Mouse (Mus musculus): Measurements from ENCODE around the gene Unc13a.
A peak's percentile ranks its signal among the peaks of the same experiment; 100 is the strongest.
"Not testable (repeated sequence)": the region's sequence is repeated elsewhere in the genome, so short reads cannot be mapped to it uniquely, and the experiment has no call there.

Unc13a gene

GRCm38 (mm10) chr8:71671549-71671965, at the start of gene Unc13a:
TSS of gene Unc13a (minus strand) at chr8:71671757.
- peak; percentile 94 for DNase-seq

DNA sequence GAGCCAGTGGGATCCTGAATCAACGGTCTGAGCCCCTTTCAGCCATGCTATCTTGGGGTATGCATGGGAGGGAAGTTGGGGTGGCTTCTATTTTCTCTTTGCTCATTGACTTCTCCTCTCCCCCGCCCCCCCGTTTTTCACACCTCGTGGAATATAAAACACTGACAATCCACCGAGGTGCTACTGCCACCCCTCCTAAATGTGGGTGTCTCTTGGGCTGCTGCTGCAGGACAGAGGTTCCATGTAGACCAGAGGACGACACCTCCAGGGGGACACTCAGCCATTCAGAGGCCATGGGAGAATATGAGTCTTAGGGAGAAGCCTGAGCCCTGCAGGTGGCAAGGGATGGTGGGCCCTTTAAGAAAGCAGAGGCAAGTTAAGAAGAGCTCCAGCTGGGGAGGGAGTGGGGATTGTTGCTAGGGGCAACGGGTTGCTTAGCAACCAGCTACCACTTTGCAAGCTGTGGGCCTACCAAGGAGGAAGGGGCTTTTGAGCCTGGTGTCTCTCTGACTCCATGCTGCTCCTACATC, 48.4 kb upstream of the Unc13a start:
- DNase-seq, result no peak

GRCm38 (mm10) chr8:71719218-71719617, 47.7 kb upstream of the Unc13a start:
- DNase-seq, result no peak

DNA sequence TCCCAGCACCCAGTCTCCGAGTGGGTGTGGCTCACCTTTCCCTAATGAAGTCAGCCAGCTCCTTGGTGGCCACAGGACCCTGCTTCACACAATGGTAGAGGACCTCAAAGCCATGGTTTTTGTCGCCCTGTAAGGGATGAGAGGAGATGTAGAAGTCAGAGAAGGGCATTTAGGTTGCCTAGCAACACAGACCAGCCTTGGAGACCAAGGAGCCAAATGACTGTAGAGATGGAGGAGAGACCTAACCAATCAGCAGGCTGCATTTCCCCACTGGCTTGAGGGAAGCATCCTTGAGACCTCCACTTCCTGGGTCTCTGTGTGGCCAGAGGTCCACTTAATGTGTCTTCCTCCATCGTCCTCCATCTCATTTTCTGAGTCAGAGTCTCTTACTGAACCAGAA, 46.7 kb upstream of the Unc13a start:
- DNase-seq, result no peak

GRCm38 (mm10) chr8:71717096-71717495, 45.5 kb upstream of the Unc13a start:
- DNase-seq, result no peak

- no peak for DNase-seq
Observed at GRCm38 (mm10) chr8:71716561-71717053, 45.0 kb upstream of the Unc13a start.

GRCm38 (mm10) chr8:71715531-71715930, 44.0 kb upstream of the Unc13a start:
- DNase-seq, result no peak

DNA sequence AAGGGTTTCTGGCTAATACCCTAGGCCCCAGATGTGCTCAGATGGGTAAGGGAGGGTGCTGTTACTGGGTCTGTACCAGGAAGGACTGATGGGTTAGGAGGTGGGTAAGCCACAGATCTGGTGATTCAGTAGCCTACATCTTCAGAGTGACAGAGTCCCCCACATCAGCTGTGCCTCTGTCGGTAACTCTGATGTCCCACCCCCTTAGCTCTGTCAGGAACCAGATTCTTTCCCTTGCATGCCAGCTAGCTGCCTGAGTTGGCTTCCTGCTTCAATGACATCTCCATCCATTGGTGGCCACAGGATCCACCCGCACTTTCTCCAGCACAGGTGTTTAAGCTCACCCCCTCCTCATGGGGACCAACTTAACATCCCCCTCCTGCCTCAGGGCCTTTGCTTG, 40.0 kb upstream of the Unc13a start:
- no peak for DNase-seq

- DNase-seq, result peak; percentile 89
Observed at GRCm38 (mm10) chr8:71709800-71710446, 38.4 kb upstream of the Unc13a start.

DNA sequence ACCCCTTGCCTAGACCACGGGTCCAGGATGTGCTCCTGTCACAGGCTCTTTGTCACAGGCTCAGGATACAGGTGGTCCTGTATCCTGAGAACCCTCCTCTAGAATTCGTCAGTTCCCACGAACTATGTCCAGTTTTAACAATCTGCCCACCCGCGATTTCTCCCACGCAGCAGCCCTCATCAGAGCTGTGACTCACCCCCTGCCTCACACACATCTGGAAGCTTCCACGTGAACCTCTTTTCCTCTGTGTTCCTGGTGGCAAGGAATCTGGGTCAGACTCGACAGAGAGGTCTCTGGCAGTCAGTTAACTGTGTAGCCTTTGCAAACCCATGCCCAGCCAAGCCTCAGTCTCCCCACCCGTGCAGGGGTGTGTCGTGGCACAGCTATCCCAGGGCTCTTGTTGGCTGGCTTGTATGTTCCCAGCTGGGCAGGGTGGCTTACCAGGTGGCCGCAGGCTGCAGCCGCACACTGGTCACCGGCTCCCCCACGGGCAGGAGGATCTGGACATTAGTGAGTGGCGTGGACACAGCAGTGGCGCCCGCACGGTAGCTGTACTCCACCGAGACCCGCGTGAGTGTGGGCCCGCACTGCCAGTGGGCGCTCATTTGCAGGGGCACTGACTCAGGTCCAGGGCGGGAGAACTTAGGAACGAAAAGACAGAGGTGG, 37.7 kb upstream of the Unc13a start:
- no peak for DNase-seq

DNA sequence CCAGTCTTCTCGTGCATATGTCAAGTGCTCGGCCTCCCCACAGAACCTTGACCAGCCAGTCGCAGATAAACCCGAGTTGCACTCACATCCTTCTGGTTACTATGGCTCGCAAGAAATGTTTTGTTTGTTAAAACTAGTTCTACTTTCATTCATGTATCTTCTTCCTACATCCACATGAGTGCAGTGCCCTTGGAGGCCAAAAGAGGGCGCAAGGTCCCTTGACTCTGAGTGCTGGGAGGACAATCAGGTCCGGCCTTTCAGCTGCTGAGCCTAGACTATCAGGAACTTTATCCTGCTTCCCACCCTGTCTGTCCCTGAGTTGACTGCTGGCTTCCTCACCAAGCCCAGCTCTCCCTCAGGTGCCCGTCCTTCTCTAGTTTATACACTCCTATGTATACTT, 36.3 kb upstream of the Unc13a start:
- peak; percentile 48 for DNase-seq

DNA sequence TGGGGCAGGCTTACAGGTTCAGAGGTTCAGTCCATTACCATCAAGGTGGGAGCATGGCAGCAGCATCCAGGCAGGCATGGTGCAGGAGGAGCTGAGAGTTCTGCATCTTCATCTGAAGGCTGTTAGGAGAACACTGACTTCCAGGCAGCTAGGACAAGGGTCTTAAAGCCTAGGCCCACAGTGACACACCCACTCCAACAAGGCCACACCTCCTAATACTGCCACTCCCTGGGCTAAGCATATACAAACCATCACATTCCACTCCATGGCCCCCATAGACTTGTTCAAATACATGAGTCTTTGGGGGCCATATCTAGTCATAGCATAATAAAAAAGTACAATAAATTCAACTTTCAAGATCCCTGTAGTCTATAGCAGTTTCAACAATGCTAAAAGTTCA, 31.8 kb upstream of the Unc13a start:
- not testable (repeated sequence) for DNase-seq

DNA sequence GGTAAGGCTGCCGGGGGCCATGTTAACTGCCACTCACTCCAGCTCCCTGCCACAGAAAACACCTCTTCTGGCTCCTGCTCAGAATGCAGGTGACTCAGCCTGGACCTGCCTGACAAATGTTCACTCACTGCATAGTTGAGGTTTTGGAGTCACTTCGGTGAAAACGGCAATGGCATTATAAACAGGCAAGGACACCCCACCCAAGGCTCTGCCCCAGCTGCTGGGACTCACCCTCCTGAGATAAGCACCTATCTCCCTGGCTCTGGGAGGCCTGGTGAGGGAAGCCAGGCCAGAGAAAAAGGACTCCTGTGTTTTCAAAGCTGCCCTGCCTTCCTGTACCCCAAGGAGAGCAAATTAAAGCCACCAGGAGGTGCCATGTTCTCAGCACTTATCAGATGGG, 31.4 kb upstream of the Unc13a start:
- DNase-seq, result no peak

DNA sequence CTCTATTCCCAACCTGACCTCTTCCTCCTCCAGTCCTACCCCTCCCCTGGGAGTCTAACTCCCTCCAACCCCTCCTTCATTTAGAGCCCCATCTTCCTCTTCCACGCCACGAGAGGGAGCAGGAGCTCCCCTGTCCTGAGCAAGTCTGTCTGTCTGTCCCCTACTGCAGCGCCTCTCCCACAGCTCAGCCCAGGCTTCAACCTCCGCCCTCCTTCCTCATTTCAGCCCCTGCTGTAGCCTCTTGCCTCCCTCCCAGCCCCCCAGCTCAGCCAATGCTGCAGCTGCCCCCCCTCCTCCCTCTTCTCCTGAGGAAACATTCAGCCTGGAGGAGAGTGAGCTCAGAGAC, 30.5 kb upstream of the Unc13a start:
- DNase-seq, result no peak

- no peak for DNase-seq
Observed at GRCm38 (mm10) chr8:71701414-71702086, 30.0 kb upstream of the Unc13a start, which contains the start of gene B3gnt3. TSS of gene B3gnt3 (minus strand) at chr8:71701789.

DNA sequence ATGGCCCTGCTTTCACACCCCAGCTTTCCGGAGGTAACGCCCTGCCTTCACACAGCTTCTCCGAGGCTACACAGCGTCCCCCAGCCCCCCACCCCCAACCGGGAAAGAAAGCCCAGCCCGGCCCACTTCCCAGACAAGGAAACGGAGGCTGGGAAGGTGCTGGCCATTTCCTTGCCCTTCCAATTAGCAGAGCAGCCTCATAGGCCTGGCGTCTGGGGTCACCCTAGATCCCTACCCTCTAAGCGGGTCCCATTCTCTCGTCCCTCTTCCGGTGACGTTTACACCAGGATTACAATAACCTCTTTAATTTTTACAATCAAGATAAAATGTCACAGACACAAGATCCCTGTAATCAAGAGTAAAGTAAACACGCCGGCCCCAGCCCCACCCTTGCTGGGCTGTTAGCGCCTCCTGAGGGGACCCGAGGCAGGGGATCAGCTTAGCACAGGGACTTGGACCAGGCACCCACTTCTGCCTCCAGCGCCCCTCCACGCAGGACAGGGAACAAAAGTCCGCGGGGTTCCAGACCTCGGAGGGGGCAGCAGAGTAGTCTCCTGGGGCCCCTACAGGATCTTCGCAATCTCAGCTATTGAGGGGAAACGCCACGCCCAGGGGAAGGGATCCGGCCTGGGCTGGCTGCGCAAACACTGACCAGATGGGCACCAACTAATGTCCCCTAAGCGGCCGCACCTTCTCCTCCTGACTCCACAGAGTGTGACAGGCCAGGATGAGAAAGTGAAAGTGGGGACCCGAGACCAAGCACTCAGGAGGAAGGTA, 29.1 kb upstream of the Unc13a start:
- DNase-seq, result peak; percentile 50

- not testable (repeated sequence) for DNase-seq
Observed at GRCm38 (mm10) chr8:71695456-71695855, 23.9 kb upstream of the Unc13a start.

DNA sequence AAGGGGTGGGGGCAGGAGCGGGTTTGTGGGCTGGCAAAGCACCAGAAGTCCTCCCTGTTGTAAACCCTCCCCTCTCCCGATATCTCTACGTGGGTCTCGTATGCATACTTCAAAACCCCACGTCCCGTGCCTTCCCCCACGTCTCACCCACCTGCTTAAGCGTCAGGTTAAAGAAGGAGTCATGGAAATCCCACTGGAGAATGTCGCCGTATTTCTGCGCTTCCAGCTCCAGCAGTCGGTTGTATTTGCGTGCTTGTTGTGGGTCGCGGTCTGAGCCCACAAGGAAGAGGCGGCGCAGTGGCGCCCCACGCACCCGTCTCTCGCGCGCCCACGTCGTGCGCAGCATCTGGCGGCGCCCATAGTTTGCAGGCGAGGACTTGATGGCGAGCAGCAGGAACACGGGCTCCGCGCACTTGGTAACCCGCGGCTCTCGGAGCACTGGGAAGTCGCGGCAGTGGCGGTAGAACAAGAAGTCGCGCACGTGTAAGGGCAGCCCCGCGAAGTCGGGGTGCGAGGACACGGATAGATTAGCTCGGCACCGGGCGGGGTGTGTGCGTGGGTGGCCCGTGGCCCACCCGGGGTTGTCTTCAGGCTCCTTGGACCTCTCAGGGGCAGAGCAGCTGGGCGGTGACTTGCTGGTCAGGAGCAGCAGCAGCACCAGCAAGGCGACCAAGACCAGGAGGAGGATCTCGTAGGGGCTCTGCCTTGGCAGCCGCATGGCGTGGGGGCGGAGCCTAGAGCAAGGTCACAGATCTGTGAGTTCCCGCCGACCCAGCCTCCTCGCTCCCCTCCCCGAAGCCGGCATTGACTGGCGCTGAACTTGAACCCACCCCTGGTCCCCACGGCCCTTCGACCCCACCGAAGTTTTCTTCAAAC, 21.8 kb upstream of the Unc13a start:
- DNase-seq, result no peak

- no peak for DNase-seq
Observed at GRCm38 (mm10) chr8:71692509-71692908, 21.0 kb upstream of the Unc13a start.

- no peak for DNase-seq
Observed at GRCm38 (mm10) chr8:71689028-71689427, 17.5 kb upstream of the Unc13a start, which contains the start of gene Insl3. TSS of gene Insl3 (plus strand) at chr8:71689214.

DNA sequence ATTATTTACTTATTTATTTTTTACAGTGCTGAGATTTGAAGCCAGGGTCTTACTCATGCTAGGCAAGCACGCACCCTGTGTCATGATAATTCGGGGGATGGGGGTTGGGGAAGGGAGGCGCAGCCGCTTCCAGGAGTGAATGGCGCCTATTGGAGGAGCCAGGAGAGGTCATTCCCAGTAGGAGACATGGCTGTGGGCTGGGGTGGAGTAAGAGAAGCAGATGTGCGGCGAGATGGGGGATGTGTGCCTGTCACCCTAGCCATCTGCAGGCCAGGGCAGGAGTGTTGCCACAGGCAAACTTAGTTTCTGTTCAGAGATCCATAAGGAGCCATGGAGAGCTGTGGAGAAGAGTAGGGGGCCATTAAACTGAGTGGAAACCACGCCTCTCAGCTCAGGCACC, 16.1 kb upstream of the Unc13a start:
- DNase-seq, result no peak

Measured in lung, postnatal 14 days (tissue).